Mouse (Mus musculus) midbrain, postnatal 0 days (tissue): Measurements from ENCODE around the gene Ptp4a2. TPM values are rescaled to one million over a fixed set of nuclear protein-coding genes. Genes with fewer than 3 reads are reported as not detected.

ENCODE experiments used
- ATAC-seq: fragments of 200-750 bp; cut with Nextera tagmentation; 2 replicates; pipeline ENCODE4 v1.8.0; 2017; ENCODE audit warnings: moderate number of reproducible peaks, mild to moderate bottlenecking, moderate TSS enrichment, moderate library complexity; ENCODE audit not compliant: low FRiP score
- DNase-seq: peaks from one replicate; pipeline ENCODE4 v3.0.0-alpha.2; 2015; ENCODE audit warnings: low spot score
- H3K27ac ChIP-seq: fragments of 300-500 bp; sonication (generic); 2 replicates; pipeline ENCODE4 v1.5.1; 2014; ENCODE audit warnings: low read depth, mild to moderate bottlenecking, low read length, mixed read lengths
- H3K27me3 ChIP-seq: fragments of 300-500 bp; sonication (generic); 2 replicates; pipeline ENCODE4 v1.6.1; 2014; ENCODE audit warnings: low read length, control low read depth, mixed read lengths; ENCODE audit not compliant: insufficient read depth
- H3K36me3 ChIP-seq: fragments of 300-500 bp; sonication (generic); 2 replicates; pipeline ENCODE4 v1.6.1; 2014; ENCODE audit warnings: low read length, control low read depth, mixed read lengths; ENCODE audit not compliant: insufficient read depth
- H3K4me1 ChIP-seq: fragments of 300-500 bp; sonication (generic); 2 replicates; pipeline ENCODE4 v1.6.1; 2014; ENCODE audit warnings: mild to moderate bottlenecking, control low read depth, antibody characterized with exemption, low read length, mixed read lengths; ENCODE audit not compliant: insufficient read depth
- H3K4me2 ChIP-seq: fragments of 300-500 bp; sonication (generic); 2 replicates; pipeline ENCODE4 v1.6.1; 2014; ENCODE audit warnings: low read depth, mild to moderate bottlenecking, low read length, mixed read lengths; ENCODE audit not compliant: poor library complexity, severe bottlenecking
- H3K4me3 ChIP-seq: fragments of 300-500 bp; sonication (generic); 2 replicates; pipeline ENCODE4 v1.5.1; 2014; ENCODE audit warnings: low read depth, mild to moderate bottlenecking, low read length, moderate library complexity
- H3K9ac ChIP-seq: fragments of 300-500 bp; sonication (generic); replicated peaks from 2 replicates; pipeline ENCODE4 v1.6.1; 2014; ENCODE audit warnings: mild to moderate bottlenecking, low read length, moderate library complexity, mixed read lengths; ENCODE audit not compliant: poor library complexity, severe bottlenecking
- H3K9me3 ChIP-seq: fragments of 300-500 bp; sonication (generic); 2 replicates; pipeline ENCODE4 v1.6.1; 2016; ENCODE audit warnings: low read length, control low read depth
- CTCF ChIP-seq: IDR thresholded peaks from 2 replicates; pipeline ENCODE4 v1.5.1; 2016; ENCODE audit warnings: antibody characterized with exemption, mild to moderate bottlenecking
- WGBS: fragments of 180-500 bp; shearing (Covaris S2); extraction: QIAGEN DNeasy Blood & Tissue Kit; methylation state at CpG from one replicate; pipeline ENCODE4 v1.1.7; 2014; 5-methylcytosine and 5-hydroxymethylcytosine counted together
- polyA plus RNA-seq: library from polyadenylated mRNA; unstranded; fragments of >200 nt; fragmentation: Nextera tagmentation; extraction: Ambion mirVana; gene quantifications from 2 replicates; pipeline ENCODE4 v1.2.1, GENCODE M21; 2015
- total RNA-seq: library from RNA; depleted of rRNA; stranded (reverse); fragments of >200 nt; gene quantifications from 2 replicates; pipeline ENCODE4 v1.2.3, GENCODE M21; 2014

Ptp4a2 gene
- total and polyA plus RNA-seq, 2 experiments from 2014 or later: 94.0 to 245 TPM

GRCm38 (mm10) chr4:129805059-129805458, 6.0 kb upstream of the Ptp4a2 start:
- Histone ChIP-seq H3K27me3 (no peaks in the 10 kb centered on the region), H3K27ac (no peak overlapping the region), H3K4me1 (no peaks in the 10 kb centered on the region), H3K4me3 (no peak overlapping the region), H3K36me3 (no peaks in the 10 kb centered on the region), H3K9ac (no peak overlapping the region), H3K9me3 (no peaks in the 10 kb centered on the region), H3K4me2 (no peak overlapping the region)
- no peak for TF ChIP-seq CTCF
- ATAC-seq (no peak), DNase-seq (no peak)
- WGBS: 90% methylated on average over 3 of the region's 3 CpGs

GRCm38 (mm10) chr4:129811605-129812468, 818 bp downstream of the Ptp4a2 start:
- Histone ChIP-seq H3K36me3 (no peaks in the 10 kb centered on the region), H3K4me3 (no peak overlapping the region), H3K27ac (no peak overlapping the region), H3K9ac (no peak overlapping the region), H3K4me2 (no peak overlapping the region), H3K4me1 (peaks cover 3% of the 10 kb centered on the region; the same call in 1 of the 2 replicates), H3K27me3 (no peaks in the 10 kb centered on the region), H3K9me3 (no peaks in the 10 kb centered on the region)
- DNase-seq: no peak
- TF ChIP-seq CTCF: no peak
- ATAC-seq: no peak
- WGBS: 90% methylated on average over 14 of the region's 14 CpGs

- Histone ChIP-seq H3K36me3 (no peaks in the 10 kb centered on the region), H3K27me3 (no peaks in the 10 kb centered on the region), H3K9ac (no peak overlapping the region), H3K4me2 (no peak overlapping the region), H3K4me1 (peaks cover 5% of the 10 kb centered on the region; the same call in 1 of the 2 replicates), H3K27ac (no peak overlapping the region), H3K4me3 (no peak overlapping the region), H3K9me3 (no peaks in the 10 kb centered on the region)
- 59% methylated on average over 6 of the region's 6 CpGs for WGBS
- DNase-seq: peak; percentile 52
- no peak for ATAC-seq
- no peak for TF ChIP-seq CTCF
Measured at GRCm38 (mm10) chr4:129817591-129817990, 6.6 kb downstream of the Ptp4a2 start.

- Histone ChIP-seq H3K9ac (no peak overlapping the region), H3K4me2 (no peak overlapping the region), H3K4me1 (peaks cover 5% of the 10 kb centered on the region; the same call in 1 of the 2 replicates), H3K27me3 (no peaks in the 10 kb centered on the region), H3K27ac (no peak overlapping the region), H3K9me3 (no peaks in the 10 kb centered on the region), H3K36me3 (no peaks in the 10 kb centered on the region), H3K4me3 (no peak overlapping the region)
- DNase-seq (no peak), ATAC-seq (no peak)
- WGBS: 78% methylated on average over 10 of the region's 10 CpGs
- no peak for TF ChIP-seq CTCF
Measured at GRCm38 (mm10) chr4:129818506-129819195, 7.6 kb downstream of the Ptp4a2 start.

- peak; percentile 46; the same call in 1 of the 2 replicates for TF ChIP-seq CTCF
- peaks cover 5% of the 10 kb centered on the region; the same call in 1 of the 2 replicates for H3K4me1 ChIP-seq
- WGBS: under 1% methylated on average over 52 of the region's 83 CpGs
- peak overlapping the region; percentile 83 for H3K4me3 ChIP-seq
- peak overlapping the region; percentile 86 for H3K4me2 ChIP-seq
- no peaks in the 10 kb centered on the region for H3K36me3 ChIP-seq
- no peaks in the 10 kb centered on the region for H3K9me3 ChIP-seq
- DNase-seq (peak; percentile 94), ATAC-seq (peak; percentile 93)
- H3K9ac ChIP-seq: peak overlapping the region; percentile 70
- peak overlapping the region; percentile 84 for H3K27ac ChIP-seq
- no peaks in the 10 kb centered on the region for H3K27me3 ChIP-seq
Measured at GRCm38 (mm10) chr4:129819712-129820336, 8.8 kb downstream of the Ptp4a2 start.
